ENCODE assay signal across 12 mouse cellular contexts in the genomic region with DNA sequence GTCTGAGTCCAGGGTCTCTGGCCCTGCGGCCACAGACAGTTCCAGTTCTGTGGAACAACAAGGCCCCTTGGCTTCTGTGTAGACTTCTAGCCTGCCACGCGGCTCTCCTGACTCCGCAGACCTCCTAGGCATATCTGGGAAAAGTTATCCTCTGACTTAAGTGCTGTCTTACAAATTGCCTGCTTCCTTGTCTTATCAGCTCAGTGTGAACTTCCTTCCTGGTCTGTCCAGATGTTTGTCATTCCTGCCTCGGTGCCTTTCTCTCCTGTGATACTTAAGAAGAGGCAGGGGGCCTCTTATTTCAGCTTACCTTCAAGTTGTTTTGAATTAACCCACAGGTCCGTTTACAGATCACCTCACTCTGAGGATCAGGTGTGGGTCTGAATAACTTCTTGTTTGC. TPM values are rescaled to one million over a fixed set of nuclear protein-coding genes. Genes with fewer than 3 reads are reported as not detected.
DNase-seq lines count a peak whose midpoint lies in the region; ATAC-seq and TF ChIP-seq lines count a peak whose summit lies in the region.
"Had no signal": no experiment of that assay in that cellular context is flagged by ENCODE, and none has a peak within 500 bp of the region (broad histone marks: within the 10 kb centered on the region; RNA-seq: fewer than 3 reads in every experiment).

No protein-coding gene starts in this region.

- peaks cover 14% of the 10 kb centered on the region for H3K4me1 ChIP-seq in kidney, embryonic 16.5 days (ENCODE audit: insufficient read depth, low read length)
- peaks cover 5 to 7% of the 10 kb centered on the region in 2 experiments for H3K4me1 ChIP-seq in ES-E14 (ENCODE audit: control insufficient read depth in 2 of 2, insufficient read depth in 2 of 2, low read length in 2 of 2, poor library complexity in 1 of 2)
- H3K4me1 ChIP-seq in intestine, embryonic 16.5 days (ENCODE audit: control insufficient read depth, insufficient read depth, low read length) = peaks cover 8% of the 10 kb centered on the region; the same call in 1 of the 2 replicates
- H3K4me1 ChIP-seq: hindbrain, embryonic 15.5 days had no signal

- no peak overlapping the region for H3K4me2 ChIP-seq in kidney, embryonic 16.5 days (replicated peaks; ENCODE audit: low read depth, low read length)
- H3K4me2 ChIP-seq in intestine, embryonic 16.5 days (ENCODE audit: low read depth, low read length) = no peak overlapping the region
- H3K4me2 ChIP-seq: hindbrain, embryonic 15.5 days had no signal

- DNase-seq in heart, adult 11 months = peak; percentile 86
- no peak for DNase-seq in heart, adult 8-10 months (ENCODE audit: low spot score)
- DNase-seq in kidney, adult 11 months = no peak
- DNase-seq in ES-E14 (ENCODE audit: low read depth, low spot score) = no peak
- DNase-seq in right cerebral cortex, postnatal 10 days (ENCODE audit: low spot score in 2 of 2) = no peak
- DNase-seq in spleen, postnatal 14 days (ENCODE audit: low spot score in 2 of 2) = no peak
- DNase-seq: B cell, adult 2 months; spleen, adult 18-20 months; thymus, adult 2 months had no signal

- in situ Hi-C loops in ES-E14 (cut with MboI; ENCODE audit: low sequenced_read_pairs in 2 of 2, unreplicated experiment in 2 of 2) = no loop called here

- 30% methylated on average over 6 of the region's 6 CpGs for WGBS in kidney, embryonic 16.5 days
- WGBS in intestine, embryonic 16.5 days = 33% methylated on average over 6 of the region's 6 CpGs

- peaks cover 5% of the 10 kb centered on the region; the same call in 1 of the 2 replicates for H3K9me3 ChIP-seq in kidney, embryonic 16.5 days (ENCODE audit: low read length)
- no peaks in the 10 kb centered on the region for H3K9me3 ChIP-seq in ES-E14 (ENCODE audit: control insufficient read depth, insufficient read depth, low read depth, low read length)
- H3K9me3 ChIP-seq in intestine, embryonic 16.5 days (ENCODE audit: control insufficient read depth, low read length) = no peaks in the 10 kb centered on the region
- H3K9me3 ChIP-seq: hindbrain, embryonic 15.5 days had no signal

- H3K27ac ChIP-seq in kidney, embryonic 16.5 days (ENCODE audit: low read length) = peak overlapping the region; percentile 71; the same call in 1 of the 2 replicates
- no peak overlapping the region for H3K27ac ChIP-seq in ES-E14 (ENCODE audit: insufficient read depth, low read depth, low read length, poor library complexity, severe bottlenecking)
- 0 out of 2 replicates have a peak overlapping the region, but pooled peaks have one; percentile 23 for H3K27ac ChIP-seq in intestine, embryonic 16.5 days (ENCODE audit: low read length)
- H3K27ac ChIP-seq: hindbrain, embryonic 15.5 days had no signal

- no peaks in the 10 kb centered on the region for H3K36me3 ChIP-seq in kidney, embryonic 16.5 days (ENCODE audit: insufficient read depth, low read length)
- no peaks in the 10 kb centered on the region for H3K36me3 ChIP-seq in ES-E14 (ENCODE audit: control insufficient read depth, insufficient read depth, low read length, poor library complexity, severe bottlenecking)
- H3K36me3 ChIP-seq in intestine, embryonic 16.5 days (ENCODE audit: control insufficient read depth, insufficient read depth, low read length) = no peaks in the 10 kb centered on the region
- H3K36me3 ChIP-seq: hindbrain, embryonic 15.5 days had no signal

- H3K9ac ChIP-seq in kidney, embryonic 16.5 days (replicated peaks; ENCODE audit: low read length) = no peak overlapping the region
- 0 out of 2 replicates have a peak overlapping the region, but pooled peaks have one; percentile 55 for H3K9ac ChIP-seq in ES-E14 (ENCODE audit: insufficient read depth, low read depth, low read length, poor library complexity, severe bottlenecking)
- no peak overlapping the region for H3K9ac ChIP-seq in intestine, embryonic 16.5 days (ENCODE audit: low read depth, low read length)
- H3K9ac ChIP-seq: hindbrain, embryonic 15.5 days had no signal

- ATAC-seq in kidney, embryonic 16.5 days (ENCODE audit: low FRiP score, low TSS enrichment) = no peak
- peak; percentile 38; the same call in 1 of the 2 replicates for ATAC-seq in intestine, embryonic 16.5 days

- no peaks in the 10 kb centered on the region for H3K27me3 ChIP-seq in kidney, embryonic 16.5 days (ENCODE audit: insufficient read depth, low read length)
- H3K27me3 ChIP-seq in intestine, embryonic 16.5 days (replicated peaks; ENCODE audit: control insufficient read depth, insufficient read depth, low read length) = no peaks in the 10 kb centered on the region
- H3K27me3 ChIP-seq: hindbrain, embryonic 15.5 days had no signal

- no peak overlapping the region for H3K4me3 ChIP-seq in kidney, embryonic 16.5 days (ENCODE audit: low read length)
- peak overlapping the region in 1 of 2 experiments; percentile 52; a peak in 2 of 4 replicates for H3K4me3 ChIP-seq in ES-E14 (ENCODE audit: insufficient read depth in 1 of 2, low read depth in 1 of 2, low read length in 2 of 2, poor library complexity in 1 of 2, severe bottlenecking in 1 of 2)
- no peak overlapping the region for H3K4me3 ChIP-seq in intestine, embryonic 16.5 days (ENCODE audit: low read length)
- H3K4me3 ChIP-seq: hindbrain, embryonic 15.5 days had no signal

TF ChIP-seq in ES-E14, 5 proteins besides CTCF, POLR2A, EP300 and RAD21:
- TF ChIP-seq ZC3H11A (IDR thresholded peaks at IDR 0.05; ENCODE audit: borderline replicate concordance, low read depth, low read length) = no peak
- TF ChIP-seq ZNF384 (IDR thresholded peaks at IDR 0.05; ENCODE audit: low read depth, low read length) = no peak
- no peak for TF ChIP-seq CHD2 (IDR thresholded peaks at IDR 0.05; ENCODE audit: low read depth, low read length)
- no peak for TF ChIP-seq HCFC1 (IDR thresholded peaks at IDR 0.05; ENCODE audit: borderline replicate concordance, insufficient read depth, low read length)
- TF ChIP-seq MAFK (IDR thresholded peaks at IDR 0.05; ENCODE audit: insufficient read depth, low read depth, low read length) = no peak

RNA-seq across cellular contexts. Expression of gene Gm5148, which starts 18.9 kb away (rescaled TPM):
- total RNA-seq in heart, adult 8-10 months (2022) = not detected
- polyA plus RNA-seq in kidney, embryonic 16.5 days (2015; fragmentation: Nextera tagmentation; extraction: Ambion mirVana) = 7.5 and 9.6 TPM in 2 replicates
- 68.4 and 69.6 TPM in 2 replicates for total RNA-seq in ES-E14 (2012; rRNA removed)
- polyA plus RNA-seq in intestine, embryonic 16.5 days (2015; fragmentation: Nextera tagmentation; extraction: Ambion mirVana) = 4.0 and 5.9 TPM in 2 replicates

Comparison
In these comparisons a context has a peak if more than half of its experiments do, and no peak if none do; other contexts are left out.
1. RNA of gene Gm5148, which starts 18.9 kb away (total RNA-seq): 68.4 to 69.6 TPM in ES-E14; not detected in heart, adult 8-10 months; every median in the first group is over 10 times any median in the second.